Mouse (Mus musculus) limb, embryonic 14.5 days (tissue): ENCODE results near the gene Uchl4. TPM values are rescaled to one million over a fixed set of nuclear protein-coding genes. Genes with fewer than 3 reads are reported as not detected.

Experiments used
- ATAC-seq: fragments of 200-750 bp; cut with Nextera tagmentation; 2 replicates; pipeline ENCODE4 v1.8.0; 2017; ENCODE audit warnings: low read depth, moderate number of reproducible peaks, moderate TSS enrichment; ENCODE audit not compliant: low FRiP score
- DNase-seq: peaks from one replicate; pipeline ENCODE4 v3.0.0-alpha.2; 2015; ENCODE audit warnings: low spot score
- H3K27ac ChIP-seq: fragments of 300-500 bp; sonication (generic); replicated peaks from 2 replicates; pipeline ENCODE4 v1.5.1; 2014; ENCODE audit warnings: low read depth, mild to moderate bottlenecking, low read length, moderate library complexity, mixed read lengths
- H3K27me3 ChIP-seq: fragments of 300-500 bp; sonication (generic); 2 replicates; pipeline ENCODE4 v1.6.1; 2014; ENCODE audit warnings: low read length, mixed read lengths; ENCODE audit not compliant: control insufficient read depth, insufficient read depth
- H3K36me3 ChIP-seq: fragments of 300-500 bp; sonication (generic); 2 replicates; pipeline ENCODE4 v1.6.1; 2014; ENCODE audit warnings: mild to moderate bottlenecking, low read length, moderate library complexity, mixed read lengths; ENCODE audit not compliant: control insufficient read depth, insufficient read depth
- H3K4me1 ChIP-seq: fragments of 300-500 bp; sonication (generic); 2 replicates; pipeline ENCODE4 v1.6.1; 2014; ENCODE audit warnings: antibody characterized with exemption, low read length, mixed read lengths; ENCODE audit not compliant: control insufficient read depth, insufficient read depth
- H3K4me2 ChIP-seq: fragments of 300-500 bp; sonication (generic); replicated peaks from 2 replicates; pipeline ENCODE4 v1.6.1; 2014; ENCODE audit warnings: low read depth, mild to moderate bottlenecking, low read length, moderate library complexity; ENCODE audit not compliant: severe bottlenecking
- H3K4me3 ChIP-seq: fragments of 300-500 bp; sonication (generic); replicated peaks from 2 replicates; pipeline ENCODE4 v1.5.1; 2014; ENCODE audit warnings: low read length
- H3K9ac ChIP-seq: fragments of 300-500 bp; sonication (generic); 2 replicates; pipeline ENCODE4 v1.6.1; 2014; ENCODE audit warnings: mild to moderate bottlenecking, low read depth, low read length, moderate library complexity; ENCODE audit not compliant: severe bottlenecking
- H3K9me3 ChIP-seq: fragments of 300-500 bp; sonication (generic); 2 replicates; pipeline ENCODE4 v1.6.1; 2016; ENCODE audit warnings: low read length; ENCODE audit not compliant: control insufficient read depth
- POLR2A ChIP-seq: fragments of 200-500 bp; IDR thresholded peaks from 2 replicates; pipeline ENCODE4 v1.8.0; 2012; ENCODE audit warnings: inconsistent platforms, mild to moderate bottlenecking, moderate library complexity, borderline replicate concordance; ENCODE audit not compliant: insufficient read depth, insufficient read length; ENCODE audit errors: extremely low read depth
- WGBS: fragments of 180-500 bp; shearing (Covaris S2); extraction: QIAGEN DNeasy Blood & Tissue Kit; methylation state at CpG from one replicate; pipeline ENCODE4 v1.1.7; 2014; 5-methylcytosine and 5-hydroxymethylcytosine counted together
- polyA plus RNA-seq, 2 experiments: library from polyadenylated mRNA; depleted of rRNA in 1 of 2; stranded (reverse) in 1 of 2; unstranded in 1 of 2; fragments of >200 nt; fragmentation: Nextera tagmentation in 1 of 2; extraction: Ambion mirVana in 1 of 2; gene quantifications; 2 replicates each; pipeline versions ENCODE4 v1.2.1 to v1.2.3; 2012 to 2014

Uchl4 gene
- polyA plus RNA-seq, 2 experiments, result 0.05 to 1.5 TPM

DNA sequence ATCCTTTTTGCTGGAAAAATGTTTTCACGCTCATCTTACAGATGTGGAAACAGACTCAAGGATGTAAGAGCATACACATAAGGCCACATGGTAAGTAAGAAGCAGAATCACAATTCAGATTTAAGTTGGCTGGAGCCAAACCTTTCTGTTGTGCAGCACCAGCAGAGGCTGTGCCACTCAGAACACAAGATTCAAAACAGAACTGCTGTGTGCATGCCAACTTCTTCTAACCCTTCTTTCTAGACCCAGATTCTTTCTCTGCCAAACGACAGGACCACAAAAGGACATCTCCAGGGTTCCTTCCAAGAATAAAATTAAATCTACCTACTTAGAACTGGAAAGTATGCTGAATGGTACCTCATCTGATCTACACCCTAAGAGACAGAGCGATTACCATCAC is 3.3 kb upstream of the Uchl4 start:
- Histone ChIP-seq H3K9ac (no peak overlapping the region), H3K36me3 (0 out of 2 replicates have a peak, but pooled peaks cover 4% of the 10 kb centered on the region), H3K4me1 (peaks cover 14% of the 10 kb centered on the region), H3K4me3 (no peak overlapping the region), H3K27me3 (no peaks in the 10 kb centered on the region), H3K27ac (peak overlapping the region; percentile 40; the same call in 1 of the 2 replicates), H3K9me3 (no peaks in the 10 kb centered on the region), H3K4me2 (no peak overlapping the region)
- WGBS, result 80% methylated on average over 3 of the region's 3 CpGs
- DNase-seq (no peak), ATAC-seq (no peak)
- no peak for TF ChIP-seq POLR2A

DNA sequence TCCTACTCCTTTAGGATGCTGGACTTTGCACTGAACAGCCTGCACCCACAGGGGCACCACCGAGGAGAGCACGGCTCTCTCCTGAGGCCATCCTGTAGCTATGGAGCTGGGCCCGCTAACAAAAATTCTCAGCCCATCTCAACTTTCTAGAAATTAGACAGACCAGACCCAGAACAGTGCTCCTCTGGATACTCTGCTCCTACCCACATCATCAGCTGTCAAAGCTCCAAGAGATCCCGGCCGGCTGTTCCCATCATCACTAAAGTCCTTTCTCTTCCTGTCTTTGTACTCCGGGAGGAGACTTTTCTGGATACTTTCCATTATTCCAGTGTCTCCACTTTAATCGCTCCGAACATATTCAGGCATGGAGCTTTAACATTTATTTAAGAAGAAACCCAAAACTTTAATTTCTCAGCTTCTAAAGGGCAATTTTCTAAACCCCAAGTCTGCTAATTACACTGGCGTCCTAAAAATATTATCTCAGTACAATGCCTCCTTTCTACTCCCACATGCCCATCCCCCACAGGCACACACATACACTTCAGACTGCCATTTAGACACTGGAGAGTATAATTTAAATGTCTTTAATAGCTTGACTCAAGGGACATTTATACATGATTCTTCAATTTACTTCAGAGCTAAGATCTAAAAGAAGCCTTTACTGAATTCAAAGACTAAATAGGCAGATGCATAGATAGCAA is 2.6 kb upstream of the Uchl4 start:
- peak; percentile 16; the same call in 1 of the 2 replicates for ATAC-seq
- Histone ChIP-seq H3K4me1 (peaks cover 14% of the 10 kb centered on the region), H3K4me3 (no peak overlapping the region), H3K9ac (no peak overlapping the region), H3K9me3 (no peaks in the 10 kb centered on the region), H3K36me3 (0 out of 2 replicates have a peak, but pooled peaks cover 4% of the 10 kb centered on the region), H3K27me3 (no peaks in the 10 kb centered on the region), H3K4me2 (no peak overlapping the region), H3K27ac (peak overlapping the region; percentile 40; the same call in 1 of the 2 replicates)
- no peak for DNase-seq
- no peak for TF ChIP-seq POLR2A
- 69% methylated on average over 9 of the region's 9 CpGs for WGBS

- peaks cover 14% of the 10 kb centered on the region for H3K4me1 ChIP-seq
- no peak overlapping the region for H3K4me2 ChIP-seq
- H3K9me3 ChIP-seq, result no peaks in the 10 kb centered on the region
- ATAC-seq, result peak; percentile 81
- no peaks in the 10 kb centered on the region for H3K27me3 ChIP-seq
- H3K9ac ChIP-seq, result no peak overlapping the region
- 0 out of 2 replicates have a peak, but pooled peaks cover 4% of the 10 kb centered on the region for H3K36me3 ChIP-seq
- 35% methylated on average over 5 of the region's 5 CpGs for WGBS
- no peak overlapping the region for H3K4me3 ChIP-seq
- H3K27ac ChIP-seq, result no peak overlapping the region
- TF ChIP-seq POLR2A, result no peak
- DNase-seq, result peak; percentile 74
Observed at GRCm38 (mm10) chr9:64233656-64234055, 1.3 kb upstream of the Uchl4 start.

DNA sequence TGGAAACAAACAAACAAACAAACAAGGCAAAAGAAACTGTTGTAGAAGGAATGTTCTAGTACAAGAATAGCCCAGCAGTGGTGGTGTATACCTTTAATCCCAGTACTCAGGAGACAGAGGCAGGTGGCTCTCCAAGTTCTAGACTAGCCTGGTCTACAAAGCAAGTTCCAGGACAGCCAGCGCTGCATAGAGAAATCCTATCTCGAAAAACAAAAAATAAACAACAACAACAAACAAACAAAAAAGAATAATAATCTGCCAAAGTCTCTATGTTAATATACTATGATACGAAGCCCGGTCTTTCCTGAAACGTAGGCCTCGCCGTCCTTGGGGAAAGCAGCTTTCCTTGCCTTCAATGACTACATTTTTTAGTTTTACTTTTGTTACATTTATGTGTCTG is 1.1 kb downstream of the Uchl4 start:
- no peak overlapping the region for H3K4me3 ChIP-seq
- no peak for DNase-seq
- no peak overlapping the region for H3K27ac ChIP-seq
- no peak for TF ChIP-seq POLR2A
- no peak overlapping the region for H3K9ac ChIP-seq
- 97% methylated on average over 7 of the region's 7 CpGs for WGBS
- peaks cover 16% of the 10 kb centered on the region for H3K4me1 ChIP-seq
- no peaks in the 10 kb centered on the region for H3K9me3 ChIP-seq
- H3K36me3 ChIP-seq, result peaks cover 4% of the 10 kb centered on the region; the same call in 1 of the 2 replicates
- H3K4me2 ChIP-seq, result no peak overlapping the region
- no peaks in the 10 kb centered on the region for H3K27me3 ChIP-seq
- ATAC-seq, result no peak

DNA sequence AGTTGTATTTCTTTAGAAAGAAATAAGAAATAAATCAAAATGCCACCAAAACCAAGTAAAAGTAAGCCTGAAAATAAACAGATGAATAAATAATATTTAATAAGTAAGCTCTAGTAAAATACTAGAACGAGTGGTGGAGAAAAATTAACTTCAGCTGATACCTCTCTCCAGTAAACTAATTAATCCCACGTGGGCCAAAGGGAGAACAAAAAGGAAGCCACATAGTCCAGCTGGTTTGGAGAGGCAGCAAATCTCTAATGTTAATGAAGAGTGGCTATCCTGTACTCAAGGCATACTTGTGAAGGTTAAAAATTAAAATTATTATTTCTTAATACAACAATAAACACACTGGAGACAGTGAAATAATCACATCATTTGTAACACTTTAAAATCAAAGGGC is 5.1 kb downstream of the Uchl4 start:
- Histone ChIP-seq H3K4me3 (no peak overlapping the region), H3K27ac (no peak overlapping the region), H3K9ac (no peak overlapping the region), H3K36me3 (peaks cover 4% of the 10 kb centered on the region; the same call in 1 of the 2 replicates), H3K4me1 (peaks cover 4% of the 10 kb centered on the region), H3K9me3 (no peaks in the 10 kb centered on the region), H3K4me2 (no peak overlapping the region), H3K27me3 (no peaks in the 10 kb centered on the region)
- 24% methylated on average over 2 of the region's 2 CpGs for WGBS
- DNase-seq (no peak), ATAC-seq (no peak)
- TF ChIP-seq POLR2A, result no peak

- H3K27ac ChIP-seq, result no peak overlapping the region
- H3K4me3 ChIP-seq, result no peak overlapping the region
- 25% methylated on average over 8 of the region's 8 CpGs for WGBS
- TF ChIP-seq POLR2A, result no peak
- DNase-seq (no peak), ATAC-seq (no peak)
- no peak overlapping the region for H3K4me2 ChIP-seq
- H3K4me1 ChIP-seq, result peaks cover 4% of the 10 kb centered on the region
- no peaks in the 10 kb centered on the region for H3K9me3 ChIP-seq
- H3K27me3 ChIP-seq, result no peaks in the 10 kb centered on the region
- H3K9ac ChIP-seq, result no peak overlapping the region
- H3K36me3 ChIP-seq, result peaks cover 4% of the 10 kb centered on the region; the same call in 1 of the 2 replicates
Observed at GRCm38 (mm10) chr9:64240681-64241080, 5.7 kb downstream of the Uchl4 start.
